Mouse (Mus musculus) C2C12 (cell line): Measurements from ENCODE around the gene Gm11077.

Experiments
- CEBPB ChIP-seq: IDR thresholded peaks from one replicate; pipeline ENCODE4 v1.6.1; 2011; ENCODE audit warnings: low read depth, mild to moderate bottlenecking, control low read depth, moderate library complexity
- CTCF ChIP-seq: IDR thresholded peaks from one replicate; pipeline ENCODE4 v1.5.1; 2011; ENCODE audit not compliant: control insufficient read depth, insufficient read depth, insufficient read length
- FOSL1 ChIP-seq: IDR thresholded peaks from one replicate; pipeline ENCODE4 v1.8.0; 2011; ENCODE audit warnings: mild to moderate bottlenecking, low read length; ENCODE audit not compliant: poor library complexity, insufficient read depth, severe bottlenecking
- MAX ChIP-seq: IDR thresholded peaks from one replicate; pipeline ENCODE4 v1.6.1; 2011; ENCODE audit warnings: mild to moderate bottlenecking, control low read depth

GRCm38 (mm10) chr6:140689617-140690404 is 39.3 kb upstream of the Gm11077 start:
- TF ChIP-seq FOSL1 (no peak), CTCF (no peak), MAX (no peak), CEBPB (no peak)
